Mouse (Mus musculus) liver, postnatal 0 days (tissue): ENCODE measurements around the gene Add3. TPM values are rescaled to one million over a fixed set of nuclear protein-coding genes. Genes with fewer than 3 reads are reported as not detected.
A peak's percentile ranks its signal among the peaks of the same experiment; 100 is the strongest.

Source experiments
- ATAC-seq: fragments of 200-750 bp; cut with Nextera tagmentation; 2 replicates; pipeline ENCODE4 v1.8.0; 2017; ENCODE audit warnings: mild to moderate bottlenecking, moderate library complexity
- DNase-seq: peaks from one replicate; pipeline ENCODE4 v3.0.0-alpha.2; 2016
- H3K27ac ChIP-seq: fragments of 300-500 bp; sonication (generic); 2 replicates; pipeline ENCODE4 v1.5.1; 2014; ENCODE audit warnings: antibody characterized with exemption, moderate library complexity, mild to moderate bottlenecking, low read depth
- H3K27me3 ChIP-seq: fragments of 300-500 bp; sonication (generic); 2 replicates; pipeline ENCODE4 v1.6.1; 2014; ENCODE audit warnings: low read length, control low read depth, mixed read lengths; ENCODE audit not compliant: insufficient read depth
- H3K36me3 ChIP-seq: fragments of 300-500 bp; sonication (generic); replicated peaks from 2 replicates; pipeline ENCODE4 v1.6.1; 2014; ENCODE audit warnings: mild to moderate bottlenecking, control low read depth, low read length, moderate library complexity, mixed read lengths; ENCODE audit not compliant: insufficient read depth
- H3K4me1 ChIP-seq: fragments of 300-500 bp; sonication (generic); 2 replicates; pipeline ENCODE4 v1.6.1; 2014; ENCODE audit warnings: antibody characterized with exemption, mild to moderate bottlenecking, control low read depth; ENCODE audit not compliant: insufficient read depth
- H3K4me2 ChIP-seq: fragments of 300-500 bp; sonication (generic); 2 replicates; pipeline ENCODE4 v1.6.1; 2014; ENCODE audit warnings: low read depth, mild to moderate bottlenecking, low read length, moderate library complexity, mixed read lengths
- H3K4me3 ChIP-seq: fragments of 300-500 bp; sonication (generic); 2 replicates; pipeline ENCODE4 v1.5.1; 2014; ENCODE audit warnings: low read depth, low read length
- H3K9ac ChIP-seq: fragments of 300-500 bp; sonication (generic); replicated peaks from 2 replicates; pipeline ENCODE4 v1.6.1; 2014; ENCODE audit warnings: mild to moderate bottlenecking, moderate library complexity
- H3K9me3 ChIP-seq: fragments of 300-500 bp; sonication (generic); 2 replicates; pipeline ENCODE4 v1.6.1; 2016; ENCODE audit warnings: mild to moderate bottlenecking, control low read depth, low read length, mixed read lengths
- CTCF ChIP-seq: sonication (generic); IDR thresholded peaks from 2 replicates; pipeline ENCODE4 v1.5.1; 2016; ENCODE audit warnings: antibody characterized with exemption, low read depth
- EP300 ChIP-seq: IDR thresholded peaks from 2 replicates; pipeline ENCODE4 v1.6.1; 2016; ENCODE audit warnings: antibody characterized with exemption, low read depth, mild to moderate bottlenecking
- WGBS: fragments of 180-500 bp; shearing (Covaris S2); extraction: QIAGEN DNeasy Blood & Tissue Kit; methylation state at CpG from one replicate; pipeline ENCODE4 v1.1.7; 2014; ENCODE audit not compliant: insufficient replicate concordance; 5-methylcytosine and 5-hydroxymethylcytosine counted together
- polyA plus RNA-seq: library from polyadenylated mRNA; unstranded; fragments of >200 nt; fragmentation: Nextera tagmentation; extraction: Ambion mirVana; gene quantifications from 2 replicates; pipeline ENCODE4 v1.2.1, GENCODE M21; 2015

The Add3 gene
- polyA plus RNA-seq, 1 experiment from 2014 or later, result 21.4 TPM

- Histone ChIP-seq H3K27ac (no peak overlapping the region), H3K4me2 (no peak overlapping the region), H3K9me3 (no peaks in the 10 kb centered on the region), H3K27me3 (no peaks in the 10 kb centered on the region), H3K4me1 (peaks cover 22% of the 10 kb centered on the region), H3K36me3 (no peaks in the 10 kb centered on the region), H3K4me3 (no peak overlapping the region), H3K9ac (no peak overlapping the region)
- ATAC-seq (no peak), DNase-seq (no peak)
- TF ChIP-seq CTCF (no peak), EP300 (no peak)
- 80% methylated on average over 7 of the region's 7 CpGs for WGBS
These were observed 24.4 kb downstream of the Add3 start for GRCm38 (mm10) chr19:53164645-53165044.

GRCm38 (mm10) chr19:53165305-53166240 is 25.3 kb downstream of the Add3 start:
- H3K27ac ChIP-seq, result no peak overlapping the region
- no peak overlapping the region for H3K4me2 ChIP-seq
- H3K4me3 ChIP-seq, result no peak overlapping the region
- H3K9ac ChIP-seq, result no peak overlapping the region
- DNase-seq (no peak), ATAC-seq (peak; percentile 38)
- TF ChIP-seq EP300, result no peak
- no peak for TF ChIP-seq CTCF
- H3K27me3 ChIP-seq, result no peaks in the 10 kb centered on the region
- 56% methylated on average over 4 of the region's 4 CpGs for WGBS
- H3K36me3 ChIP-seq, result no peaks in the 10 kb centered on the region
- H3K9me3 ChIP-seq, result no peaks in the 10 kb centered on the region
- H3K4me1 ChIP-seq, result peaks cover 23% of the 10 kb centered on the region

- Histone ChIP-seq H3K9ac (no peak overlapping the region), H3K27me3 (no peaks in the 10 kb centered on the region), H3K4me3 (no peak overlapping the region), H3K27ac (no peak overlapping the region), H3K9me3 (no peaks in the 10 kb centered on the region), H3K36me3 (no peaks in the 10 kb centered on the region), H3K4me1 (peaks cover 29% of the 10 kb centered on the region), H3K4me2 (no peak overlapping the region)
- 83% methylated on average over 10 of the region's 10 CpGs for WGBS
- no peak for TF ChIP-seq EP300
- TF ChIP-seq CTCF, result no peak
- ATAC-seq (no peak), DNase-seq (no peak)
These were observed 26.1 kb downstream of the Add3 start for GRCm38 (mm10) chr19:53166367-53166766.

GRCm38 (mm10) chr19:53168576-53168975 is 28.3 kb downstream of the Add3 start:
- TF ChIP-seq EP300, result no peak
- no peak for TF ChIP-seq CTCF
- no peak overlapping the region for H3K27ac ChIP-seq
- ATAC-seq (no peak), DNase-seq (no peak)
- no peaks in the 10 kb centered on the region for H3K27me3 ChIP-seq
- H3K4me1 ChIP-seq, result peaks cover 23% of the 10 kb centered on the region
- no peak overlapping the region for H3K4me3 ChIP-seq
- no peak overlapping the region for H3K4me2 ChIP-seq
- H3K36me3 ChIP-seq, result no peaks in the 10 kb centered on the region
- no peaks in the 10 kb centered on the region for H3K9me3 ChIP-seq
- H3K9ac ChIP-seq, result no peak overlapping the region
- WGBS, result 75% methylated on average over 5 of the region's 5 CpGs

- H3K9me3 ChIP-seq, result no peaks in the 10 kb centered on the region
- TF ChIP-seq CTCF (no peak), EP300 (no peak)
- WGBS, result 44% methylated on average over 5 of the region's 5 CpGs
- H3K4me2 ChIP-seq, result no peak overlapping the region
- no peaks in the 10 kb centered on the region for H3K36me3 ChIP-seq
- DNase-seq (no peak), ATAC-seq (no peak)
- H3K27ac ChIP-seq, result no peak overlapping the region
- H3K4me1 ChIP-seq, result peaks cover 17% of the 10 kb centered on the region
- no peak overlapping the region for H3K4me3 ChIP-seq
- no peak overlapping the region for H3K9ac ChIP-seq
- H3K27me3 ChIP-seq, result no peaks in the 10 kb centered on the region
These were observed 30.4 kb downstream of the Add3 start for GRCm38 (mm10) chr19:53170651-53171050.

GRCm38 (mm10) chr19:53174034-53174433 is 33.8 kb downstream of the Add3 start:
- DNase-seq (no peak), ATAC-seq (no peak)
- Histone ChIP-seq H3K4me1 (peaks cover 12% of the 10 kb centered on the region), H3K27ac (no peak overlapping the region), H3K36me3 (no peaks in the 10 kb centered on the region), H3K9me3 (no peaks in the 10 kb centered on the region), H3K9ac (no peak overlapping the region), H3K4me2 (no peak overlapping the region), H3K27me3 (no peaks in the 10 kb centered on the region), H3K4me3 (no peak overlapping the region)
- TF ChIP-seq CTCF (no peak), EP300 (no peak)
- WGBS, result 79% methylated on average over 2 of the region's 2 CpGs
